Mouse (Mus musculus): ENCODE results near the gene Olfr1232. TPM values are rescaled to one million over a fixed set of nuclear protein-coding genes. Genes with fewer than 3 reads are reported as not detected.

The Olfr1232 gene
- polyA plus RNA-seq (2015; fragmentation: Nextera tagmentation; extraction: Ambion mirVana) = not detected in 2 replicates

GRCm38 (mm10) chr2:89329575-89329974 is at the start of gene Olfr1232:
Gene Olfr1232, minus strand, starts transcription at chr2:89329675.
- DNase-seq (ENCODE audit: low spot score) = no peak

GRCm38 (mm10) chr2:89364765-89365164 is 35.3 kb upstream of the Olfr1232 start, which contains the start of gene Olfr1234:
Gene Olfr1234, minus strand, starts transcription at chr2:89364865.
- DNase-seq (ENCODE audit: low spot score) = no peak

DNA sequence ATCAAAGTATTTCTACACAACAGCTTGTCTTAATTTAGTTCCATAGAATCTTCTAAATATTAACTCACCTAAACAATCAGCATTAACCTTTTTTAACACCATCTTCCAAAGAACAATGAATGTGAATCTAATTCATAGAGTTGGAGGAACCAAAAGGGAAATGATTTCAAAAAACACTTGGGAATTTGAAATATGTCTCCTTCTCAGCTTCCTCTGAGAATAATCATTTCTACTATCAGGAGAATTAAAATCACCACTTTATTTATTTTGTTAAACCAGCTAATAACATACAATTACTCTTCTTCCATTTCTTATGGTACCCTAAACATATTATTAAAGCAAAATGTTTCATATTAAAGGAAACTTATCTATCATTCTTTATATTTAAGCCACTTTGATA is 12.8 kb upstream of the Olfr1232 start, which contains the start of gene Olfr1233:
Olfr1233 (minus strand) TSS at position 101 of the 400 bp plus-strand sequence.
- DNase-seq (ENCODE audit: low spot score) = no peak

DNA sequence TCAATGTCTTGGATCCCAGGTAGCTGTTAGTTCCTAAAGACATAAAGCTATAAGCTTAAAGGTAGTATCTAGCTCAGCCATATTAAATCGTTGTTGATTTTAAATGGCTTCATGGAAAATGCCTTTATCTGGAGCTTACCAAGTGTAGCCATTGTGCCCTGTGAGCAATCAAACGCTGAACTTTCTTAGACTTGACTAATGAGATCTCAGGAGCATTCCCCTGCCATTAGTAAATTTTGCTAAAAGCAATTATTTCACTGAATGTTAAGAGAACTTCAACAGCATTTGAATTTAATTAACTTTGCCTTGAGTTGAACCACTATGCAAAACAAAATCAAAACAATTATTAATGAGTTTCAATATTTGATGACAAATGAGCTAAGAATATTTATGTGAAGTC is 22.5 kb downstream of the Olfr1232 start, which contains the start of gene Olfr1231:
Olfr1231 (minus strand) TSS at position 101 of the 400 bp plus-strand sequence.
- DNase-seq (ENCODE audit: low spot score) = no peak

GRCm38 (mm10) chr2:89297168-89297567 is 32.3 kb downstream of the Olfr1232 start, which contains the start of gene Olfr1230:
Gene Olfr1230, minus strand, starts transcription at chr2:89297268.
- DNase-seq (ENCODE audit: low spot score) = no peak

DNA sequence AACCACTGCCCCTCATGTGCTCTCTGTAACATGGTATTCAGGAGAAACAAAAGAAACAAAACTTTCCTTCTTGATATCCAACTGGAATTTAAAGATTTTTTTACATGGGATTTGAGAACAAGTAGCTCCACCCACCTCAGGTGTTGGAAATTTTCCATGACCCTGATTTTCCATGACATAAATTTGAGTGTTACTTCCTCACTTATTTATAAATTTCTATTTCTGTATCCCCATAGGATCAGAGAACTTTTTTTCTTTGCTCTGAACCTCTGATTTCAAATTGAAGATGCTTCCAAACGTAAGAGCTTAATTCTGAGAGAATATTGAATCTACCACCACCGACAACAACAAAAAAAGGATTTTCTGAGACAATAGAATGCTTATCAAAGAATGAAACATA is 41.6 kb downstream of the Olfr1232 start, which contains the start of gene Olfr1229:
Olfr1229 (minus strand) TSS at position 101 of the 400 bp plus-strand sequence.
- no peak for DNase-seq (ENCODE audit: low spot score)

Other genes with a start within 250 kb of the Olfr1232 start
- not detected in 2 replicates for gene Olfr1219, start 246.2 kb downstream of the Olfr1232 start, polyA plus RNA-seq (2015; fragmentation: Nextera tagmentation; extraction: Ambion mirVana)
- not detected in 2 replicates for gene Olfr1220, start 222.8 kb downstream of the Olfr1232 start, polyA plus RNA-seq (2015; fragmentation: Nextera tagmentation; extraction: Ambion mirVana)
- gene Olfr1221, start 212.4 kb downstream of the Olfr1232 start, polyA plus RNA-seq (2015; fragmentation: Nextera tagmentation; extraction: Ambion mirVana) = not detected in 2 replicates
- gene Olfr1222, start 196.6 kb downstream of the Olfr1232 start, polyA plus RNA-seq (2015; fragmentation: Nextera tagmentation; extraction: Ambion mirVana) = not detected in 2 replicates
- gene Olfr1223, start 178.1 kb downstream of the Olfr1232 start, polyA plus RNA-seq (2015; fragmentation: Nextera tagmentation; extraction: Ambion mirVana) = not detected in 2 replicates
- not detected in 2 replicates for gene Olfr1224-ps1, start 165.6 kb downstream of the Olfr1232 start, polyA plus RNA-seq (2015; fragmentation: Nextera tagmentation; extraction: Ambion mirVana)
- gene Olfr1225, start 155.0 kb downstream of the Olfr1232 start, polyA plus RNA-seq (2015; fragmentation: Nextera tagmentation; extraction: Ambion mirVana) = not detected in 2 replicates
- gene Olfr1226, start 129.6 kb downstream of the Olfr1232 start, polyA plus RNA-seq (2015; fragmentation: Nextera tagmentation; extraction: Ambion mirVana) = not detected in 2 replicates
- not detected in 2 replicates for gene Olfr1228, start 75.6 kb downstream of the Olfr1232 start, polyA plus RNA-seq (2015; fragmentation: Nextera tagmentation; extraction: Ambion mirVana)
- not detected in 2 replicates for gene Olfr1229, start 41.7 kb downstream of the Olfr1232 start, polyA plus RNA-seq (2015; fragmentation: Nextera tagmentation; extraction: Ambion mirVana)
- gene Olfr1230, start 32.4 kb downstream of the Olfr1232 start, polyA plus RNA-seq (2015; fragmentation: Nextera tagmentation; extraction: Ambion mirVana) = not detected in 2 replicates
- gene Olfr1231, start 22.6 kb downstream of the Olfr1232 start, polyA plus RNA-seq (2015; fragmentation: Nextera tagmentation; extraction: Ambion mirVana) = not detected in 2 replicates
- gene Olfr1233, start 12.7 kb upstream of the Olfr1232 start, polyA plus RNA-seq (2015; fragmentation: Nextera tagmentation; extraction: Ambion mirVana) = not detected in 2 replicates
- gene Olfr1234, start 35.2 kb upstream of the Olfr1232 start, polyA plus RNA-seq (2015; fragmentation: Nextera tagmentation; extraction: Ambion mirVana) = not detected in 2 replicates
- gene Olfr1238, start 80.0 kb upstream of the Olfr1232 start, polyA plus RNA-seq (2015; fragmentation: Nextera tagmentation; extraction: Ambion mirVana) = not detected in 2 replicates
- not detected in 2 replicates for gene Olfr1239, start 90.7 kb upstream of the Olfr1232 start, polyA plus RNA-seq (2015; fragmentation: Nextera tagmentation; extraction: Ambion mirVana)
- gene Olfr1240, start 113.3 kb upstream of the Olfr1232 start, polyA plus RNA-seq (2015; fragmentation: Nextera tagmentation; extraction: Ambion mirVana) = not detected in 2 replicates
- gene Olfr1241, start 157.5 kb upstream of the Olfr1232 start, polyA plus RNA-seq (2015; fragmentation: Nextera tagmentation; extraction: Ambion mirVana) = not detected in 2 replicates
- not detected in 2 replicates for gene Olfr1242, start 168.7 kb upstream of the Olfr1232 start, polyA plus RNA-seq (2015; fragmentation: Nextera tagmentation; extraction: Ambion mirVana)
- not detected in 2 replicates for gene Olfr1243, start 201.8 kb upstream of the Olfr1232 start, polyA plus RNA-seq (2015; fragmentation: Nextera tagmentation; extraction: Ambion mirVana)
- gene Olfr1245, start 248.8 kb upstream of the Olfr1232 start, polyA plus RNA-seq (2015; fragmentation: Nextera tagmentation; extraction: Ambion mirVana) = not detected in 2 replicates